Mouse (Mus musculus) frontal cortex, postnatal 14 days (tissue): ENCODE data around the gene Mief1.

Experiments used
- DNase-seq, 2 experiments: peaks; one replicate each; pipeline ENCODE4 v3.0.0; 2022; ENCODE audit warnings: low spot score in 2 of 2

Mief1 gene

GRCm38 (mm10) chr15:80233733-80234509 is at the start of gene Mief1:
Gene Mief1 (plus strand): TSS chr15:80234018.
- peak; percentile 93 to 95 for DNase-seq

DNA sequence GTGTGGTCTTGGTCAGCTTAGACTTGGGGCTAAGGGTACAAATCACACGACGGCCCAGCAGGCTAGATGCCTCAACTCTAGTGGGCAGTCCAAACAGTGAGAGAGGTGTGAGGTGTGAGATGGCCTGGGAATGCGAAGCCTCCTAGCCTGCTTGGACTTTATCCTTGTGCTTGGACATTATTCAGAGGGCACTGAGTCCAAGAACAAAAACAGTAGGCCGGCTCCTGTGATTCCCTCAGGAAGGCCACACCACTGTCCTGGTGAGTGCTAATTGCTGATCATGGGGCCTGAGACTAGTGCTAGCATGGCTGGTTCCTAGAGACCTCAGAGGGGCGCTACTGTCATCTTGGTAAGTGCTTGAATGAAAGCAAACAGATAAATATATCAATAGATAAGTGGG is 44.9 kb upstream of the Mief1 start:
- no peak for DNase-seq

DNA sequence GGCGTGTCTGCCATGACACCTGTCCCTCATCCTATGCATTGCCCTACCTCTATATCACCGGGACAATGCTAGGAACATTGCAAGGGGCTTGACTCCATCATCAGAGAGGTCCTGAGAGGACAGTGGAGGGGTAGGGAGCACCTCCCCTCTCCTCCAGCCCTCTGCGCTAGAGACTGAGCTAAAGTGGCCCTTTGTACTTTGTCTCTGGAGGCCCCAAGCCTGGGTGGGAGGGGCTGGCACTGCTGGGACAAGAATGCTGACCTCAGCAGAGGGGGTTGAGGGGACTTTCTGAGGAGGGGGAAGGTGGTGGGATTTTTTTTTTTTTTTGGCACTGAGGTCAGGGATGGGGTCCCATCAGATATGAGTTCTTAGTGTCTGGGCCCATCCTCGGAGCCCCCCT is 43.7 kb upstream of the Mief1 start:
- no peak for DNase-seq

DNA sequence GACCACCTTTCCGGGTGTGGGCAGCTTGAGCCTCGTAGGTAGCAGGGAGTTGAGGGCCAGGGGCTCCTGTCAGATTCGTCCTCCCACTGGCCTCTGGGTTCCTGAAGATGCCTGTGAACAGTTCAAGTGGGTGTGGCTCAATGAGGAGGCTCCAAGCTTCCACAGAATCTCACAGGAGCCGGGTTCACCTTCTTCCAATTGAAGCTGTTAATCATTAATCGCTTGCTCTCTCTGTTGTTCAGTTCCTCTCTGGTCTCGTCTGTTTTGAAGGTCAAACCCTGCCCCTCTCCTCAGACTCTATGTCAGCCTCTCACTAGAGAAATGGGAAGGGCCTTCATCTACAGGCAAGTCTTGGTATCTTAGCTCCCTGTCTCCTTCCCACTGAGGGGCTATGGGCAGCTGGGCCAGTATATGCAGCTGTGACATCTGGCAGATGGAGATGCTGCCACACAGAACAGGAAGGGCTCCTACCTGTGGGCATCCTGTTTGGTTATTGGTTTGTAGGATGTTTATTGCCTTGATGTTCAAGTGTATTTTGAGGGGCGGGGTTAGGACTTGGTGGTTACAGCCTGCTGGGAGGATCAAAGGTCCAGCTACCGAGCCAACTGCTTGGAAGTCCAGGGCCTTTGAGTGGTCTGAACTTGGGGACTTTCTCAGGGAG is 42.1 kb upstream of the Mief1 start:
- no peak for DNase-seq

GRCm38 (mm10) chr15:80192246-80192585 is 41.6 kb upstream of the Mief1 start:
- no peak for DNase-seq

DNA sequence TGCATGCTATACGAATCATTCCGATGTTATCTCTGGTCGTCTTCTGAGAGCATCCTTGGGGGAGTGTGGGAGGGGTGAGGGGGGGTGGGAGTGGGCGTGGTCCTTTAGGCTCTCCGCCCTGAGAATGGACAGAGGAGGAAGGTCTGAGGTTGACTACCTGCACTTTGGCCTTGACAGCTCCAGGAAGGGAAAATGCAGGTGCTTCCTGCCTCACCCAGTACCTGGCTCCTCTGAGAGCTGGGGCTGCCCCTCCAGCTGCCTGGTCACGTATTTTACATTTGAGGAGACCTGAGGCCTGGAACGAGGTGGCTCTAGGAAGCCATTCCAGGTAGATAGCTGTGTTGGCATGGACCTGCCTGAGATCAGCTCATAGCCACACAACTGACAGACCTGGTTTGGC is 41.0 kb upstream of the Mief1 start:
- no peak for DNase-seq

DNA sequence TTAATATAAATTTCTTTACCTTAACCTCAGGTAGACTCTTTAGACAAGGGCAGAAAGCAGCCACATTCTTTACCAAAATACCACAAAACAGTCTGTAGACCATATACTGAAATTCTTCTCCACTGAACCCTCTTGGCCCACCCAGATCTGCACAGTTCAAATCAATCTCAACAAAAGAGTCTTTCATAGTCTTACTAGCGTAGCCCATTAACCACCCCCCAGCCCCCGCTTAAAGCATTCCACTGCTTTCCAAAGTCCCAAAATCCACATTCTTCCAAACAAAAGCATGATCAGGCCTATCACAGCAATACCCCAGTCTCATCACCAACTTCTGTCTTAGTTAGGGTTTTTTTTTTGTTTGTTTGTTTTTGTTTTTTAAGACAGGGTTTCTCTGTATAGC is 34.3 kb upstream of the Mief1 start:
- DNase-seq = no peak

GRCm38 (mm10) chr15:80202111-80202775 is 31.6 kb upstream of the Mief1 start:
- no peak for DNase-seq

- DNase-seq = no peak
Measured at GRCm38 (mm10) chr15:80203406-80203805, 30.4 kb upstream of the Mief1 start.

DNA sequence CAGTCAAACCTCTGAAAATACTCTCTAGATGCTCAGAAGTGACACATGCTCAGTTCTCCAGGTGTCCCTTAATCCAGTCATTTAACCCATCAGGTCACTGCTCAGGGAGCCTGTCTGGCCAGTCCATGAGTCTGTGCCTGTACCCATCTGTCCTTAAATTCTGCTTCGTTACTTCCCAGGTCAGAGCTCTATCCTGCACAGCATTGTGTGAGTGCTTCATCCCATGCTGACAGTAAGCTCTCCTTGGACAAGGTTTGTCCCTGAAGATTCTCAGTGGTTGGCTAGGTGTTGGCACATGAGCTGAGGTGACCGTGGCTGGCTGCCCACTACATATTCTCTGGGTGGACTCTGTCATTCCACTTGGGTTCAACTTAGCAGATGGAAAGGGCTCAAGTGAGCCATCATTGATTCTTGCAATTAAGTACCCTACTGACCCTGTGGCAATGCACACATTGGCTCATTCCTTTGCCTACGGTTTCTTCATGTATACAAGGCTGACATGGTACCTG is 27.7 kb upstream of the Mief1 start:
- DNase-seq = no peak

DNA sequence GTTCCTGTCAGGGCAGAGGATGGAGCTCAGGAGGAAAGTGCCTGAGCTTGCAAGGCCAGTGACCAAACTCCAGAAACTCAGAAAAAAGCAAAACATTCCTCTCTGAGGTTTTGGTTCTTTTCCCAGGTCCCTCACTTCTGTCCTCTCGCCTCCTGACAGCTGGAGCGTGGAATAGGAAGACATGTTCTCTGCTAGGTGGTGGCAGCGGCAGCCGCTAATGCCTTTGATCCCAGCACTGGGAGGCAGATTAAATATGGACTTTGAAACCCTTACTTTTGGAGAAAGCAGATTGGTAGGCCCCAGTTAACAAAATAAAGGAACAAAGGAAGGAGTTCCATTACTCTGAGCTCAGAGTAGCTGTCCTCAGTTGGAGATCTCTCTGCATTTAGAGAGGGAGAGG is 25.4 kb upstream of the Mief1 start:
- DNase-seq = no peak

- DNase-seq = no peak
Measured at GRCm38 (mm10) chr15:80213688-80214087, 20.1 kb upstream of the Mief1 start.

GRCm38 (mm10) chr15:80215716-80216479 is 17.9 kb upstream of the Mief1 start:
- DNase-seq = no peak

GRCm38 (mm10) chr15:80216480-80216820 is 17.4 kb upstream of the Mief1 start:
- no peak for DNase-seq

DNA sequence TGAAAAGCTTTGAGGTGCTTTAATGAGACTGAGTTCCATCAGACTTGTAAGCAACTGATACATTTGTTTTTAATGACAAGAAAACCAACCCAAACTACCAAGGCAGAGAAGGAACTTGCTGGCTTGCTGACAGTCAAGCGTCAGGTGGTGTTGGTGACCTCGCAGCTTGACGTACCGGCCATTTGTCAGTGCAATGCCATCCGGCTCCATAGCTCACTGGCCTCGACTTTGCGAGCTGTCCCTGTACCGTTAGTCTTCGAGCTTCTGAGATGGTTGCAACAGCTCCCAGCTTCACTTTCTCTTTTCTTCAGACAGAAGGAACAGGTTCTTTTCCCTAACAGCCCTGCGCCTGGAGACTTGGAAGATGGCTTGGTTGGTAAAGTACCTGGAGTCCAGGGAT is 16.3 kb upstream of the Mief1 start:
- DNase-seq = no peak

DNA sequence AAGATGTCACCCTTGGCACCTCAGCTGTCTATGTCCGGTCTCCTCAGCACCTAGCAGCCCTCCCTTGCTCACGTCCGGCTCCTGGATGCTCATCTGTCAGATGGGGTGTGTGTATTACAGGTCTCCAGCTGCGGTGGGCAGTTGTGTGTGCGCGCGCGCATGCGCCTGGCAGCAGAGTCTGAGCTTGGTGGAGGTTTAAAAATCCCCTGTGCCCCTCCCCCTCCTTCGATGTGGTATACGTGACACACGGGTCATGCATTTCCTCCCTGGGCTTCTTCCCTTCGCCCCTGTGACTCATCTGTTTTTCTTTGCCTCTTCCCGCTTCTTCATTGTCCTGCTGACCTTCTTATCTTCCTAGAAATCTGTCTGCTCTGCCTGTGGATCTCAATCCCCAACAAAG is 14.6 kb upstream of the Mief1 start:
- DNase-seq = no peak

DNA sequence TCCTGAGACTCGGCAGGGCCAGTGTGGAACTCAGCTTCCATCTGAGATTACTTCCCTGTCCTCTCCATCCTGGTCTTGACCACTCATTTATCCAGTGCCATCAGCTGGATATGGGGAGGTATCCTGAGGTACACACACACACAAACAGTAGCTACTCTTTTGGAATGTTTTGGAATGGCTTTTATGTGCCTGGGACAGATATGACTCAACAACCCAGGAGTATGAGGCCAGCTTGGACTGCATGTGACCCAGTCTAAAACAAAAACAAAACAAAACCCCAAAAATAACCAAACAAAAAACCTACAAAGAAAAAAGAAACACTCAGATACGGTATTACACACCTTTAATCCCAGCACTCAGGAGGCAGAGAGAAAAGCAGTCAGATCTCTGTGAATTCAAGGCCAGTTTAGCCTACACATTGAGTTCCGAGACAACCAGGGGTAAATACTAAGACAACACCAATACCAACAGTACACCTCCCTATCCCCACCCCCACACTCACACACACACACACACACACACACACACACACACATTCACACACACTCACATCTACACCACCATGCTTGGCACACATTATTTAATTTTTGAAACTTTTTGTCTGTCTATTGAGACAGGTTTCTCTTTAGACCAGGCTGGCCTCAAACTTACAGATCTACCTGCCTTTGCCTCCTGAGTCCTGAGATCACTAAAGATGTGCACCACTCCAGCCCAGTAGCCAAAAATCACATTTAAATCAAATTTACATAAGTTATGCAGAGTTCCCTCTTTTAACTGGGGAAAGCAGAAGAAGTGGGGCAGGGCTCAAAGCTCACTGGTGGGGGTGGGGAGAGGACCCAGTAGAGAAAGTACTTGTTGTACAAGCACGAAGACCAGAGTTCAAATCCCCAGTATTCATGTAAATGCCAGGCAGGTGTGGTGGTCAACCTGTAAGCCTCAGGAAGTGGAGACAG is 13.8 kb upstream of the Mief1 start:
- DNase-seq = no peak

GRCm38 (mm10) chr15:80221031-80221430 is 12.8 kb upstream of the Mief1 start:
- DNase-seq = no peak

GRCm38 (mm10) chr15:80223751-80224150 is 10.1 kb upstream of the Mief1 start:
- no peak for DNase-seq

- peak in 1 of 2 experiments; percentile 43 for DNase-seq
Measured at GRCm38 (mm10) chr15:80225208-80225607, 8.6 kb upstream of the Mief1 start.

DNA sequence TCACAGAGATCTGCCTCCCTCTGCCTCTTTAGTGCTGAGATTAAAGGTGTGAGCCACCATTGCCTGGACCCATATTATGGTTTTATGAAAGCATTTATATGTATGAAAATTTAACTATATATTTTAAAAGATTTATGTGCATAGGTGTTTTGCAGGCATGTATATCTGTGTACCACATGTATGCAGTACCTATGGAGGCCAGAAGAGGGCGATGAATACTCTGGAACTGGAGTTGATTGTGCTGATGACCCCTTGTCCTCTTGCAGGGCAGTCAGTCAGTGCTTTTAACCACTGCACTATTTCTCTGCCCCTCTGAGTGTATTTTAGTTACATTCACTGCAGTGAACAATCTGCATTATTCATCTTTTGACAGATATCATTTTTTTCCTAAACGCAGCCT is 8.0 kb upstream of the Mief1 start:
- no peak for DNase-seq
